Mouse (Mus musculus) fibroblast of lung, adult 2 months (primary cell): ENCODE results near the gene A830031A19Rik.

Experiments
- DNase-seq: peaks from one replicate; pipeline ENCODE4 v3.0.0-alpha.2; 2011; ENCODE audit warnings: low read depth

The A830031A19Rik gene

GRCm38 (mm10) chr11:24076821-24077730 lies 2.2 kb upstream of the A830031A19Rik start:
- DNase-seq, result no peak

DNA sequence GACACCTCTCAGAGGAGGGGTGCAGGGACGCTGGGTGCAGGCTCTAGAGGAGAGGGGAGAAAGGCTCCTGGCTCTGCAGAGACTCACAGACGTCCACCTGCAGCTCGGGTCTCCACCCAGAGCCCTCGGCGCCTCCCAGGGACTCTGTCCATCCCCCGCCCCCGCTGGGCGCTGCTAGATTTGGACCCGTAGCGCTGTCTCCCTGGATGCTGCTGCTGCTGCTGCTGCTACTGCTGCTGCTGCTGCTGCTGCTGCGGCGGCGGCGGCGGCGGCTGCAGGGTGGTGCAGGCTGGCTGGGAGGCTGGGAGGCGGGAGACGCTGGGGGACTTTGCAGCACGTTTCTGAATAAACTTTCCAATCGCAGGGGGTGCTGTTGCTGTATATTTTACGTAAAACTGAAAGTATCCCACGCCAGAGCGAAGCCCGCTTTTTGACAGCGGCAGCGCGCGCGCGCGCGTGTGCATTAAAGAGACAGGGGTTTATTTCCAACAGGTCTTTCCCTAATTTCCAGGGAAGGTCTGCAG lies 1.3 kb upstream of the A830031A19Rik start:
- DNase-seq, result no peak

DNA sequence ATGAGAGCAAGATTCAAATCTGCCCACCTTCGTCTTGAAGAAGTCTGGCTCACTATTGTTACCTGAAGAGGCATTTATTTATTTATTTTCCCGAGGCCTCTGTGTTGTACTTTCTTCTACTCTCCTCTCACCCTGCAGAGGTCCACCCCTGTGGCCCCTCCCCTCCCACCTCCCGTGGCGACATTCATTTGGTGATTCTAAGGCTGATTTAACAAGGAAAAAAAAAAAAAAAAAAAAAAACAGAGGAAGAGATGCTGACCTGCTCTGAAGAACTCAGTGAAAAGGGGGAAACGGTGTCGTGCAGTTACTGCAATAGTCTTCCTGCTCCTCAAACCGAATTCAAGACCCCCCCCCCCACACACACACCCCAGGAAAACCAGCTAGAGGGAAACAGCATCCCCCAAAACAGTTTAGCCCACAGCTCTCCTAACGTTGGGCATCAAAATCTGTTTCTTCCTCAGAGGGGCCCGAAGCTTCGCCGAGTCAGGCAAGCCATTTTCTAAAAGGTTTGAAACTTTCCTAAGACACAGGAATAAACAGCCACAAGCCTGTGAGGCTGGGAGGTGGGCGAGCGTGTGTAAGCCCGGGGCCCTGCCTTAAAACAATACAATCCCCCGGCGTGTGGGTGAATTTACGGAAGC lies 752 bp upstream of the A830031A19Rik start:
- DNase-seq, result no peak

- no peak for DNase-seq
Measured at GRCm38 (mm10) chr11:24074021-24074591, 748 bp downstream of the A830031A19Rik start.

DNA sequence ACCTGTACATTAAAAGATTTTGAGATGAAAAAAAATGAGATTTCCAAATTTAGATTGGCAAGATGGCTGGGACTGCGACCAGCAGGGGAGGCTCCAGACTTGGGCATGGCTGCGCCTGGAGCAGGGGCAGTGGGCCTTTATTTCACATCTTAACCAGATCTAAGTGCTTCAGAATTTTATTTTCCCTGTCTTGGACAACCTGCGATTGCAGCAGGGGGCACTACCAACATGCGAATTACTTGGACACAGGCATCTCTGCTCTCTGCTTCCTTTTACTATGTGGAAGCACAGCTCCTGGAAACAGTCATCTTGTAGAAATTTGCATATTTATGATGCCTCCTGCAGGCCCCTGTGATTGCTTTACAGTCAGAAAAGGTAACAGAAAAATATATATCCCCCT lies 9.5 kb downstream of the A830031A19Rik start:
- no peak for DNase-seq

DNA sequence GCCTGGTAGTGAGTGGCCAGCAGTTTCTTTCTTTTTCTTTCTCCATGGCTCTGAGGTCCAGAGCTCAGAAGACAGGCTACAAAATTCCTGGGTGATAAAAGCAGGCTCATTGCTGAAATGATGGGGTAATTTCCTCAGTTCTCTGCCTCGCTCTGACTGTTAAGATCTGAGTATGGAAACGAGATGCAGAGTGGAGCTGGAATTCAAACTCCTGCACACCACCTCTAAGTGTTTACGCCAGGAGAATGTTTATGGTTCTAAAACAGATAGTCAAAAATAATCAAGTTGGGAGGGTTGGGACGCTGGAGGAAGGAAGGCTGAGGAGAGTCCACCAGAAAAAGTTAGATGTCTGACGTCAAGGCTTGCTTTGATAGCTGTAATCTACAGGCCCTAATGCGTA lies 10.6 kb downstream of the A830031A19Rik start:
- no peak for DNase-seq

- no peak for DNase-seq
Measured at GRCm38 (mm10) chr11:24062495-24063096, 12.3 kb downstream of the A830031A19Rik start.

- DNase-seq, result no peak
Measured at GRCm38 (mm10) chr11:24061819-24062218, 13.0 kb downstream of the A830031A19Rik start.

GRCm38 (mm10) chr11:24060428-24060827 lies 14.4 kb downstream of the A830031A19Rik start:
- DNase-seq, result no peak

DNA sequence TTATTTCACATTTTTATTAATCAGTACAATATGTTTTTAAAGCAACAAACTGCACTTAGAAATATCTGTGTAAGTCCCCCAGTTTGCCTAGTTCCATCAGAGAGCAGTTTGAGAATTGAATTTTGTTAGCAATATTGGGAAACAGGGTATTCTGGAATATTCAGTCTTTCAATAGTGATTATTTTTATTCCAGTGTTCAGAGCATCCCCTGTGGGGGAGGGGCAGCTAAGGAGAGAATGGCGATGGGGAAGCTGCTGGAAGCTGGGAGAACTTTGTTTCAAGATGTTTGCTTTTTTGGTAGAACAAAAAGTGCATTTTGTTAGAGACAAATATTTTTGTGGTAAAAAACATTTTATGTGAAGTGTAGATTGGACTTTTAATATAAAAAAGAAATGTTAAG lies 15.7 kb downstream of the A830031A19Rik start:
- no peak for DNase-seq

GRCm38 (mm10) chr11:24052882-24053281 lies 22.0 kb downstream of the A830031A19Rik start:
- DNase-seq, result no peak

GRCm38 (mm10) chr11:24050032-24050757 lies 24.7 kb downstream of the A830031A19Rik start:
- DNase-seq, result no peak

- DNase-seq, result no peak
Measured at GRCm38 (mm10) chr11:24049226-24050031, 25.4 kb downstream of the A830031A19Rik start.

DNA sequence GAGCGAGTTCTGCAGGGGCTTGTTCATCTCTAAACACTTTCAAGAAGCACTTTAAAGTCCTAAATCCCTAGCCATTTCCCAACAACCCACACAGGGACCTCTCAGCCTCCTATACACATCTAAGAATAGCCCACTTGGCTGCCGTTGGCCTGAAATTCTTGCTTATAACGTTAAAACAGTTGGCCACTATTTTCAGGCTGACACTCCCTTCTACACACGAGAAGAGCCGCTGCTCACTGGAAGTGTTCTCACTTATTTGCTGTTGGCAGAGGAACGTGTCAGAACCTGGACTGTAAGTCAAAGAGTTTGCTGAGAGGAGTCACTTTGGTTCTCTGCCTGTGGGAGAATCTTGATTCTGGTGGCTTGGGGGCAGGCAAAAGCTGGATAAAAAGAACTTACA lies 30.8 kb downstream of the A830031A19Rik start:
- no peak for DNase-seq

- no peak for DNase-seq
Measured at GRCm38 (mm10) chr11:24020760-24021159, 54.1 kb downstream of the A830031A19Rik start.

- no peak for DNase-seq
Measured at GRCm38 (mm10) chr11:24018783-24019182, 56.1 kb downstream of the A830031A19Rik start.

DNA sequence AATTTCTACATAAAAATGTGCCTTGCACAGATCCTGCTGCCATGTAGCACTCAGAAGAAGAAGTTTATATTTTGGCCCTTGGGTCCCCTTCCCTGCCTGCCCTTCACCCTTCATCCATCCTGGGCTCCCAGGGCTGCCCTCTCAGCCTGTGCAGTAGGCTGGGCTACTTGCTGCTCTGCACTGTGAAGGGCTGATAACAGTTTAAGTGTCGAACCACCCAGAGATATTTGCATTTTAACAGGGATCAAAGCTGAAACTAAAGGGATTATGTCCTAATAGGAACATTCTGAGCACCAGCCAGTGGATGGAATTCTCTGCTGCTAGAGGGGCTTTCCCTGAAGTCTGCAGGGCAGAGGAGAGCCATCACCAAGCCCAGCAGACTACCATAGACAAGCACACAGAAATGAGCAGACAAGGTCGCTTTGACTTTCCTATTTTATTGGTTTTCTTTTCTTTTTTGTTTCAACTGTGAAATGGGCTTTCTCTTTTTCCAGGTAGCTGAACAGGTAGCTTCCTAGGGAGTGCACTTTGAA lies 58.1 kb downstream of the A830031A19Rik start:
- DNase-seq, result no peak

GRCm38 (mm10) chr11:24016049-24016448 lies 58.8 kb downstream of the A830031A19Rik start:
- no peak for DNase-seq

DNA sequence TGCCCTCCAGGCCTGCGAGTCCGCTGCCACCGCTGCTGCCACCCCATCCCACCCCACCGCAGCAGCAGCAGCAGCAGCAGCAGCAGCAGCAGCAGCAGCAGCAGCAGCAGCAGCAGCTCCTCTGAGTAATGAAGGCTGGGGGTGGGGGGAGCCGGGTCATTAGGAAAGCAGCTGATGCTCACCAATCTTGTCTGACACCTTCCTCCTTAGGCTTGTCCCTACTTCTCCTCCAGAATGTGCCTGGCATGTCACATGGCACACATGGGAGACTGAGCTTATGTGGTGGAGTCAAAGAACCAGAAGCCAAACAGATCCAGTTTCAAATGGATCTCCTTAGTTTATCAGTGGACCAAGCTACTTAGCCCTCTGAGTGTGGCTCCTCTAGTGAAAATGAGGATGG lies 60.2 kb downstream of the A830031A19Rik start:
- no peak for DNase-seq

DNA sequence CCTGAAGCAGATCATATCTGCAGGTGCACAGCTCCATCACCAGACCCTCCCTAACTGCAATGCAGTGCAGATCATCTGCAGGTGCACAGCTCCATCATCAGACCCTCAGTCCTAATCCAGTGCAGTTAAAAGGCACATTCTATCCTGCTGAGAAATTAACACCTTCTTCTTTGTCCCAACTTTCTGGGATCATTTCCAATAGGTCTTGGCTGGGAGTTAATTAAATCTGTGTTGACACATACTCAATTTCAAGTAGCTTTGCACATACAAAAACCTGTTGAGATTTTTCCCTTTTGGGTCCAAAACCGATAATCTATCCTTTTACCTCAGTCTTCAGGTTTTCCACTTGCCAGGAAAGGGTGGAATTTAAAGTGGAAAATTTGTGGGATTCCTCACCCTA lies 62.6 kb downstream of the A830031A19Rik start:
- no peak for DNase-seq

- no peak for DNase-seq
Measured at GRCm38 (mm10) chr11:24008976-24009375, 65.9 kb downstream of the A830031A19Rik start.
